Mouse (Mus musculus): ENCODE data around the gene Atp6v0a2.
"Not testable (repeated sequence)": the region's sequence is repeated elsewhere in the genome, so short reads cannot be mapped to it uniquely, and the experiment has no call there.

Gene Atp6v0a2

DNA sequence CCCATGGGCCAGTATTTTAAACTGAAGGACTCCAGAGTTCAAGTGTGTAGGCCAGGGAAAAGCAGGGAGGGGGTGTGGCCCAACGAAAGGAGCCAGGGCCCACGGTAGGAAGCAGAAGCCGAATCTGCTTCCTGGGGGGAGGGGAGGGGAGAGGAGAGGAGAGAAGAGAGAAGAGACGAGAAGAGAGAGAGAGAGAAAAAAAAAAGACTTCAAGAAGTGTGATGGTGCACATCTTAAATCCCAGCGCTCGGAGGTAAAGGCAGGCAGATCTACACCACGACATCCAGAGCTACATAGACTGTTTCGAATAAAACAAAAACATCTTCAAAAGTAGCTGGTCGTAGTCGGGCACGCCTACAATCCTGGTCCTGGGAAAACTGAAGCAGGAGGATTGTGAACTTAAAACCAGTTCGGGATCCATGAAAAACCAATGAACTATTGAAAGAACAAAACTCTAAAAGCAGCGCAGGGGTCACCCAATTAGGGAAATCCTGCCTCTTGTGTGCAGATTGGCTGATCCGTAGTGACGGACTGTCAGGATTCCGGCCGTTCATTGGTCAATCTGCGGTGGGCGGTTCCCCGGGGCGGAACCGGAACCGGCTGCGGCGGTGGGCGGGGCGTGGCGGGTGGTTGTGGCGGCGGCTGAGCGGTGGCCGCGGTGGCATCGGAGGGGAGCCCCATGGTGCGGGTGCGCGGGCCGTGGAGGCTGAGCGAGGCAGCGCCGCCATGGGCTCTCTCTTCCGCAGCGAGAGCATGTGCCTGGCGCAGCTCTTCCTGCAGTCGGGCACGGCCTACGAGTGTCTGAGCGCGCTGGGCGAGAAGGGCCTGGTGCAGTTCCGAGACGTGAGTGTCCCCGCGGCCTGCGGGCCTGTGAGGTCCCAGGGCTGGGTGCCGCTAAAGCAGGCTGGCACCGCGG lies at the start of gene Atp6v0a2:
Gene Atp6v0a2, plus strand, starts transcription at position 129 of the 916 bp plus-strand sequence.
- DNase-seq (ENCODE audit: low read depth, low spot score): peak; percentile 74

DNA sequence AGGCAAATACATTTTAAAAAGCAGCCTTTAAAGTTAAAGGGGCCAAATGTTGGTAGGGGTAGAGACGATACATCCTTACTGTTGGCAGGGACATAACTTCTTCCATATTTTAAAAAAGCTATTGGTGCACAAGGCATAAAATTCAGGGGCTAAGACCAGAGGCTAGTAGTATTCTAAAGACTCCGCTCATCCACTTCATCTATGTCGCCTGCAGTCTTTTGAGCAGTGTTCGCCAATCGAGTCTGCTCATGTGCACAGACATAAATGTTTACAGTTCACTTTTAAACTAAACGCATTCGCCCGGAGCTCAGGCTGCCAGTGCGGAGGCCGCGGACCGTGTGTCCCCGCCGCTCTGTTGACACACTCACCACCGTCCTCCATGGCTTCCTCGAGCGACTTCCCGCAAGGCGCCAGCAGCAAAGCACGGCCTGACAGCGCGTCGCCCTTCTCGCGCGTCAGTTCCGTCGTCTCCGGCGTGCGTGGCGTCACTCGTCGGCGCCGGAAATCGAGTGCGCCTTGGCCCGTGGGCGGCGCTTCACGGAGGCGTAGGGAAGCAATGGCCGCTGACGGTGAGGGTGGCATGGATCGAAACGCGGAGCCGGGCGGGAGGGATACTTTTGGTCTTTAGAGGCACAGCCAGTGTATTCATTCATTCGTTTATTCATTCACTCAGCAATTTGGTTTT lies 49.6 kb upstream of the Atp6v0a2 start, which contains the start of the genes Eif2b1 and Gtf2h3:
Gene Eif2b1, minus strand, starts transcription at position 499 of the 685 bp plus-strand sequence.
Gene Gtf2h3, plus strand, starts transcription at position 508 of the 685 bp plus-strand sequence.
- peak; percentile 90 for DNase-seq (ENCODE audit: low read depth, low spot score)

DNA sequence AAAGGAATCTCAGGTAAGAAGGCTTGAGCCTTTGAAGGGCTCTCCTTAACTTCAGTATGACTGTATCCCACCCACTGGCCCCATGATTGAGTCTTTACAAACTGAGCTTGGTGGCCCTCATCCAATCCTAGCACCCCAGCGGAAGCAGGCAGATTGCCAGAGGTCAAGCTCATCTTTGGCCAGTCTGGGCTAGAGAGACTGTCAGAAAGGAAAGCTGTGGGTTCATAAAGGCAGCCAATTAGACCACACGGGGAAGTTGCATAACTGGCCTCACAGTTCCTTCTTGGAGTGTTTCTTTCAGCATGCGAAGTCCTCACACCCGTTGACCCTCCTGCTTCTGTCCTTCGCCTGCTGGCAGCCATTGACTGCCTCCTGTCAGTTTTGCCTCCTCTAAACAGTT lies 45.9 kb upstream of the Atp6v0a2 start:
- no peak for DNase-seq (ENCODE audit: low read depth, low spot score)

DNA sequence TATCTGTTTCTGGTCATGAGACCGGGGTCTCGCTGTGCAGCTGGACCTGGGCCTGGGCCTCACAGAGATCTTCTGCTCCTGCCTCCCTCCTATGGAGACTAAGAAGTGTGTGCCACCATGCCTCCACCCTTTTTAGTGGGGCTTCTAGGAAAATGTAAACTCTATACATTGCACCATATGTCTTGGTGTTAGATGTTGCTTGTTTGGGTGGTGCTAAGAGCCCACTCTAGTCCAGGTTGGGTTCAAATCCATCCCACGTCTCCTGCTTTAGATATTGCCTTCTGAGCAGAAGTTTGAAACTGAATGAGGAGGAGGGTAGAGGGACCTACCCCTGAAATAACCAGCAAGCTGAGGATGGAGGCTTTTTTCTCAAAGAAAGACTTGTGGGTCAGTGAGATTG lies 35.6 kb upstream of the Atp6v0a2 start:
- no peak for DNase-seq (ENCODE audit: low read depth, low spot score)

DNA sequence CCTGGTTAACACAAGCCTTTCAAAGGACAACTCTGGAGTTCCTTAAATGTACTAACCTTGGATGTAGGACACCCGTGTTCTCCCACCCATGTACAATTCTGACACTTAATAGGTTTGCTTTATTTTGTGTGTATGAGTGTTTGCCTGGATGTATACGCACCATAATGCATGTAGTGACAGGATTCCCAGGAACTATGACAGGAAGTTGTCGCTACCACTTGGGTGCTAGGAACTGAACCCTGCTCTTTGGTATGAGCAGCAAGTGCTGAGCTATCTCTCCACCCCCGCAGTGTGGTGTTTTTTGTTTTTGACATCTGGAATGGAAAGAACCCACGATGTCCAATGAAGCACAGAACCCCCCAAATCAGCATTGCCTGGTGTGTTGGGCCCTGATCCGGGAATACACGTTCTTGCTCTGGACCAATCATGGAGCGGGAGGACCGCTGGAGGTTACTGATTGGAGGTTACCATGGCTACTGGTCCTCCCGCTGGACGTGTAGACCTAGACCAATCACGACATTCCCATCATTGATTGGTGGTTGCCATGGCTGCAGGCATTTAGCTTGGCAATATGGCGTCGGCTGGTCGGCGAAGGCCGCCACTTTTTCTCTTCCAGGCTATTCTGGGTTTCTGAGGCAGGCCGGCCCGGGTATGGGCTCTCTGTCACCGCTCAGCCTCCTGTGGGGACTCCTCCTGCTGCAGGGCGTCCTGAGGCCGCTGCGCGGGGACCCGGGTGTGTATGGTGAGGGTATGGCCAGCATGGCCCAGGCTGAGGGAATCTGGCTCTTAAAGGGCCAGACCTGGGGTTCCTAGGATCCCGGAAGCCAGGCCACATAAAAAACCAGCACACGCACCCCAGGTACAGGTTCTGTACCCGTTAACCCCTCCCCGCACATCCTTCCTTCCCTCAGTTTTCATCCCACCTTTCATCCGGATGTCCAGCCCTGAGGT lies 29.9 kb upstream of the Atp6v0a2 start:
- peak; percentile 97 for DNase-seq (ENCODE audit: low read depth, low spot score)

DNA sequence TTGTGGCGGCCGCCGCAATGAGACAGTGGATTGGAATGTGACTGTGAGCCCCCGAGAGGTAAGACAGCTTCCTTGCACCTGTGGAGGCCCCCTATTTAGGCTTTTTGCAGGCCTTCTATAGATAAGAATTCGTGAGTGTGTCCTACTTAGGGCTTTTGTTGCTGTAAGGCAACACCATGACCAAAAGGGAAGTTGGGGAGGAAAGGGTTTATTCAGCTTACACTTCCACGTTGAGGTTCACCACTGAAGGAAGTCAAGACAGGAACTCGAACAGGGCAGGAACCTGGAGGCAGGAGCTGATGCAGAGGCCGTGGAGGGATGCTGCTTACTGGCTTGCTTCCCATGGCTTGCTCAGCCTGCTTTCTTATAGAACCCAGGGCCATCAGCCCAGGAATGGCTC lies 28.6 kb upstream of the Atp6v0a2 start:
- not testable (repeated sequence) for DNase-seq (ENCODE audit: low read depth, low spot score)

DNA sequence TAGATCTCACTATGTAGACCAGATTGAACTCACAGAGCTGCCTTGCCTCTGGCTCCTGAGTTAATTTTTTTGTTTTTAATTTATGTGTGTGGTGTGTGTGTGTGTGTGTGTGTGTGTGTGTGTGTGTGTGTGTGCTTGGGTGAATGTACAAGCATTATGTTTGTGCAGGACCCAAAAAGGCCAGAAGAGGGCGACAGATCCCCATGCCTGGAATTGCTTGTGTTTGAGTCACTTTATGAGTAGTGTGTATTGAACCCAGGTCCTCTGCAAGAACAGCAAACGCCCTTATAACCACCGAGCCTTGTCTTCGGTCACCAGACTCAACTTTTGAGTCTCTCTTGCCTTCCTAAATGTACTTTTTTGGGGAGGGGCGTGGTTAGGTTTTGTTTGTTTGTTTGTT lies 26.0 kb upstream of the Atp6v0a2 start:
- no peak for DNase-seq (ENCODE audit: low read depth, low spot score)

DNA sequence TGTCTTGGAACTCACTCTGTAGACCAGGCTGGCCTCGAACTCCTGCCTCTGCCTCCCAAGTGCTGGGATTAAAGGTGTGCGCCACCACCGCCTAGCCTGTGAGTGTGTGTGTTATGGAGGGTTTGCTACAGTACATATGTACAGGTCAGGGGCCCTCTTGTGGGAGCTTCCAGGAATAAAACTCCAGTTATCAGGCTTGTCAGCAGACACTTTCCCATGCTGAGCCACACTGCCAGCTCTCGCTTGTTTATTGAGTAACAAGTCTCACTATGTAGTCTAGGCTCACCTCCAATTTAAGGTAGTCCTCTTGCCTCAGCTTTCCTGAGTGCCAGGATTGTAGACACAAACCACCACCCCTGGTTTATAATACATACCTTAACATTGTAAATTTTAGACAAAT lies 24.1 kb upstream of the Atp6v0a2 start:
- no peak for DNase-seq (ENCODE audit: low read depth, low spot score)

DNA sequence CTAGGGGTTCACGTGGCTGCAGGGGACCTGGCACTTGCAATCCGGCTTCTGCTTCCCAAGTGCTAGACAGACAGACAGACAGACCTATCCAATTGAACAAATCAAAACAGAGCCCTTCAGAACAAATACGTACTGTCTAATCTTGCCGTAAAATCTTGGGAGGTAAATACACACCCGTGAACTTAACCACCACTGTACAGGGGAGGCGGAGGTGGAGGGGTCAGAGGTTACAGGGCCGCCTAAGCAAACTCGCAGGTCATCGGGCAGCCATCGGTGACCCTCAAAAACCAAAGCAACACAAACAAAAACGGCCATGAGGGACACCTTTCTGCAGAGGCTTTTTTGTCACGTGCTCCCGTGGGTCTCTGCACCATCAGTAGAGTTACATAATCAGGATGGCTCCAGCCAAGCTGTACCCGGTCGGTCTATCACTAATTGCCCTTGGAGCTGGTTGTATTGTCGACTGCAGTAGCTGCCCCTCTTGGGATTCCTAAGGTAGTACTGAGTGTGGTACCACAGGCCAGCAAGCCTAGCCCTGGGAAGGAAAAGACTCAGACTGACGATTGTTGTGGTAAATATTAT lies 23.2 kb upstream of the Atp6v0a2 start:
- DNase-seq (ENCODE audit: low read depth, low spot score): no peak

DNA sequence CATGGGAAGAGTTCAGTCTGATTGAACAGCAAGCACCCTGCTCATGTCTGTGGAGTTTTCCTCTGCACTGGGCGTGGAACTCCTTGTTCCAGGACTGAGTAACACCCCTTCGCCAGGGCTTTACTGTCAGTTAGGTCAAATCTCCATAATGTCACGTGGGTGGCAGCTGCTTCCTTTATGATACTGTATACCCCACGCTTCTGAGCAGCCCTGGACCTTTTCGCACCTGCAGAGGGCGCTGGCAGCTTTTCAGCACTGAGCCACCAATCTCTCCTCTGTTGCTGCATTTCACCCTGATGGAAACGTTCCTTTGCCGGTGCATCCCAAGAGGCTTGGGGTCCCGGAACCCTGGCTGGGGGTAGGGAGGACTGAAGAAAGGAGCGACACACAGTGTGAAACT lies 17.4 kb upstream of the Atp6v0a2 start:
- DNase-seq (ENCODE audit: low read depth, low spot score): no peak

DNA sequence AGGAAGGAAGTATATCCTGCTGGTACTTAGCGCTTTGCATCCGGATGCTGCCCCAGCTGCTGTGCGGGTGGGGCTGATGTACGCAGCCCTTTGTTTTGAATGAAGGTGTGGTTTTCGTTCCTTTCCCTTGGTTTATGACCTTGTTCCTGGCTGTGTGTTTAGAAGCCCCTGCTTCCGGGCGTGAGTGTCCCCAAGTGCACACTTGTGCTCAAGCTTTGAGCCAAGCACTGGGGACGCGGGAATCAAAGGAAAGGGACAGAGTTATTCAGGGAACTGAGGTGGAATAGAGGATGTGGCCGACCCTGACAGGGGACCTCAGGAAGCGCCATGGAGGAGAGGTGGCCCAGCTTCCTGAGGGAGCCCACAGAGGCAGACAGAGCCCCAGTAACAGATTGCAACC lies 13.7 kb upstream of the Atp6v0a2 start:
- DNase-seq (ENCODE audit: low read depth, low spot score): no peak

DNA sequence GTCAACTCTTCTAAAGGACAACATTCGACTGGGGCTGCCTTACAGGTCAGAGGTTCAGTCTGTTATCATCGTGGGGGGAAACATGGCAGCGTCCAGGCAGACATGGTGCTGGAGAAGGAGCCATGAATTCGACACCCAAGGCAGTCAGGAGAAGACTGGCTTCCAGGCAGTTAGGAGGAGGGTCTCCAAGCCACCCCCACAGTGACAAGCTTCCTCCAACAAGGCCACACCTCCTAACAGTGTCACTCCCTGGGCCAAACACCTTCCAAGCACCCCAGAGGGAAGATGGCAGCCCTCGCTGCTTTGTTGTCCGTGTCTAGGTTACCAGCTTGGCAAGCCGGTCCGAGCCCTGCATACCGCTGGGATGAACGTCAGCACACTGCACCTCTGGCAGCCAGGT lies 9.7 kb upstream of the Atp6v0a2 start:
- no peak for DNase-seq (ENCODE audit: low read depth, low spot score)

DNA sequence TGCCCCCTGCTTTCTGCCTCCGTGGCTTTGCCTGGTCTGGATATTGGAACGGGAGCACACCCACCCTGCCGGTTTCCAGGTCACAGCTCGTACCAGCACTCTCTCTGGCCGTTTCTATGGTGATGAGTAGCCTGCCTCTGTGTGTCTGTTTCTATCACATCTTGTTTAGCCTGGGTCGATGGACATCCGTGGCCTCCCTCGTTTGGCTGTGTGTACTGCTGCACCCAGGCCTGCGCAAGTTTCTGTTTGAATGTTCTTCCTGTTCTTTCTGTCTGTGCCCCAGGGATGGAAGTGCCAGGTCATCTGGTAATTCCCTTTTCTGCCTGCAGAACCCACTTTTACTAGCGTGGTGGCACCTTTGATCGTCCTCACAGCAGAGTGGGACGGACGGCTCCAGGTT lies 7.0 kb upstream of the Atp6v0a2 start:
- DNase-seq (ENCODE audit: low read depth, low spot score): no peak

DNA sequence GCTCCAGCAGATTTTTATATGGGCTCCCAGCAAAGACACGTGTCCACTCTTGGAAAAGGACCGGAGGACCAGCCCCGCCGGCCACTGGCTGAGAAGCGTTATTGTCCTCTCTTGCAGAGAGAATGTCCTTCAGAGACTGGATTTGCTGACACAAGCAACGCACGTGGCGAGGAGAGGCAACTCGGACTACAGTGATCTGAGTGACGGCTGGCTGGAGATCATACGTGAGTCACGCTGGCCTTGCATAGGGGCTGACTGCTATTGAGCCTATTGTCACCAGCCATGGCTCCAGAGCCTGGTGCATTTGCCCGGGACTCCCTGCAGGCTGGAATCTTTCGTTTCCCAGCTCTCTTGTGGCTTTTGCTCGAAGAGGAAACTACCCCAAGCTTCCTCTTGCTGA lies 5.5 kb upstream of the Atp6v0a2 start:
- no peak for DNase-seq (ENCODE audit: low read depth, low spot score)

DNA sequence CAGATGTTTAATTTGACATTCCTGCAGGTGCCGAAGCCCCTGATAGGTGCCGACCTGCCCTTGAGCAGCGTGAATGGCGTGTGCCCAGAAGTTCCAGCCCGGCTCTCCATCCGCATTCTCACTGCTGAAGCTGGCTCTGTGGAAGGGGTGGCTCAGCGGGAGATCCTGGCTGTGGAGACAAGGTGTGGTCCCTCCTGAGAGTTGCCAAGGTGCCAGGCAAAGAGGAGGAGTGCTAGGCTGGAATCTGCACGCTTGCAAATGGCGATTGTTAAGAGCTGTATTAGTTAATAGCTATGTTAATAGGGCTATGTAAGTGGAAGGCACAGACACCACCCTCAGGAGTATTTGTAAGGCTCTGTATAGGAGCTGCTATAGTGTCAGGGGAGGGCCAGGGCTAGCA lies 4.1 kb upstream of the Atp6v0a2 start:
- DNase-seq (ENCODE audit: low read depth, low spot score): no peak

DNA sequence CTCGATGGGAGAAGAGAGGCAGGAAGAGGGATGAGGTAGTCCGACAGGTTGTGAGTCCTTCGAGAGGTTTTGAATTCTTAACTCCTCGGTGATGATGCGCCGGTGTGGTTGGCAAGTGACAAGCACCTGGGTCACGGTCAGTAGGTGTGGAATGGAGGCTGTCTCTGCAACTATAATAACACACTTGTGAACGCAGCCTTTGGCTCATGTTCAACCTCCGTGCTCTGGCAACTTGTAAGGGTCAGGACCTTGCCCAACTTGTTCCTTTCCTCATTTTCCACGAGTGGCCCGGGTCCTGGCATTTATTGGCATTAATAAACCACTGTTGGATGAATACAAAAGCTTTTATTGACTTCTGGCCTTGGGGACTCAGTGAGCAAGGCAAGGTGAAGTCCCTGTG lies 1.3 kb downstream of the Atp6v0a2 start:
- DNase-seq (ENCODE audit: low read depth, low spot score): no peak

DNA sequence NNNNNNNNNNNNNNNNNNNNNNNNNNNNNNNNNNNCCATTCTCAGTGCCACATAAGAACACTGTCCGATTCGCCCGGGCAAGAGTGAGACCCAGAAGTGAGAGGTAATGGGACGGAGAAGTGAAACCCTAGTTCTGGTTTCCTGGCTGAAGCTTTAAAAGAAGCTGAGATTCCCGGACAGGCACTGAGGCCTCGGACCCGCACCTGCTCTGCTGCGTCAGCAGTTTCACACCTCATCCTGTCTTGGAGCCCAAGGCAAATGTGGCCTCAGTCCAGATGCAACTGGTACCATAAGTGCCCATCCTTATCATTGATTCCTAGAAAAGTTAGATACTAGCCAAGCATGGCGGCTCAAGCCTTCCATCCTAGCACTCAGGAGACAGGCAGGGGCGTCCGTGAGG lies 3.3 kb downstream of the Atp6v0a2 start:
- DNase-seq (ENCODE audit: low read depth, low spot score): no peak

DNA sequence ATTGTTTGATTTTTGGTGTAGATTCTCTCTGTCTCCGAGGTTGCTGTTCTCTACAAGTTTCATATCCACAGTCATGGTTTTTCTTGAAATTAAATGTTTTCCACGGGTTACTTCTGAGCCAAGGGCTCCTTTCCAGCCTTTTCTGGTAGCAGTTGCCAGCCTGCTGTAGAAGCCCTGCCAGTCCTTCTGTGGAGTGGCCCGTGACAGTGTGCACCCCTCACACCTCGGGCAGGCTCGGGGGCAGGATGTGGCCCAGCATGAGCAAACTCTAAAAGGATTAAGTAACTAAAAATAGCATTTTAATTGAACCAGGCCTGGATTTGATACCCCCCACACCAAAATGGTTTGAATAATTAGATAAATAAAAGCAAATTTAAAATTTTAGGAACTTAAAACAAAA lies 4.1 kb downstream of the Atp6v0a2 start:
- no peak for DNase-seq (ENCODE audit: low read depth, low spot score)

DNA sequence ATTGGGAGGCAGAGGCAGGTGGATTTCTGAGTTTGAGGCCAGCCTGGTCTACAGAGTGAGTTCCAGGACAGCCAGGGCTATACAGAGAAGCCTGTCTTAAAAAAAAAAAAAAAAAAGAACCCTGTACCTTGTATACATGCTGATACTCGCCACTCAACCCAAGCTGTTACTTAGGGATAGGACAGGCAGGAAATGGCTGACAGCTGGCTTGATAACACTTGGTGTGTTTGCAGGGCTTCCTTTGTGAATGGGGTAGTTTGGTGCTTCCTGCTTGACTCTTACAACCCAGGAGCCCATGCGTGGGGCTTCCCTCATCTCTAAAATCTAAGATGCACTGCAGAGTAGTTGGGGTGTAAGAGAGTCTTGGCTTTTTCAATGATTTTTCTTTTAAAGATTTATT lies 5.0 kb downstream of the Atp6v0a2 start:
- no peak for DNase-seq (ENCODE audit: low read depth, low spot score)

DNA sequence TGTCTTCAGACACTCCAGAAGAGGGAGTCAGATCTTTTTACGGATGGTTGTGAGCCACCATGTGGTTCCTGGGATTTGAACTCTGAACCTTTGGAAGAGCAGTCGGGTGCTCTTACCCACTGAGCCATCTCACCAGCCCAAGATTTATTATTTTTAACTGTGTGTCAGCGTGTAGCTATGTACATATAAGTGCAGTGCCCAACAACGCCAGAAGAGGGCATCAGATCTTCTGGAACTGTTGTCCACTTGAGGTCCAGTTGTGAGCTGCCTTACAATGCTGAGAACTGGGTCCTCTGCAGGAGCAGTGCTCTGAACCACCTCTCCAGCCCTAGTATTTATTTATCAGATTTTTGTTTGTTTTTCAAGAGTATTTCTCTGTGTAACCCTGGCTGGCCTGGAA lies 6.7 kb downstream of the Atp6v0a2 start:
- not testable (repeated sequence) for DNase-seq (ENCODE audit: low read depth, low spot score)

DNA sequence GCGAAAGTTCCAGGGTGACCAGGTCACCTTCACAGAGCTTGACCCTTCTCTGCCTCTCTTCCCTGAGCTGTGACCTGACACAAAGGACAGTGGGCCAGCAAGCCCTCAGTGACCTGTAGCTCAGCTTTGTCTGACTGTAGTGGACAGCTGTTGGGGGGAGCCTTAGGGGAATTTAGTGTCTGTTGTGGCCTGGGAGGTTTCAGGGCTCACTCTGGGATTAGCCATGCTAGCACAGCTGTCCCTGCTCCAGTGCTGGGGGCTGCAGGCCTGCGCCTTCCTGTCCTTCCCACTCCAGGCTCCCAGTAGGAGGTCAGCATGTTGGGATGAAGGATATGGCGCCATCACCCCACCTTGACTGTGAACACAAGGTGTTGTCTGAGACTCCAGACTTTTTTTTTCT lies 7.8 kb downstream of the Atp6v0a2 start:
- no peak for DNase-seq (ENCODE audit: low read depth, low spot score)

All from brain, embryonic 18.5 days (tissue).